Mouse (Mus musculus) E14TG2a.4 (cell line): ENCODE results near the gene Cdca3.

ENCODE experiments used
- CTCF ChIP-seq: conservative IDR thresholded peaks from 2 replicates; pipeline ENCODE4 v1.5.1; 2014; ENCODE audit warnings: low read length
- POU5F1 ChIP-seq: IDR thresholded peaks from 2 replicates; pipeline ENCODE4 v1.6.1; 2014; ENCODE audit warnings: low read length, borderline replicate concordance

- TF ChIP-seq CTCF (no peak), POU5F1 (no peak)
Measured at GRCm38 (mm10) chr6:124811403-124811665, 18.0 kb upstream of the Cdca3 start.
